Comparison of ENCODE assay signal across 8 mouse cellular contexts in the genomic region with DNA sequence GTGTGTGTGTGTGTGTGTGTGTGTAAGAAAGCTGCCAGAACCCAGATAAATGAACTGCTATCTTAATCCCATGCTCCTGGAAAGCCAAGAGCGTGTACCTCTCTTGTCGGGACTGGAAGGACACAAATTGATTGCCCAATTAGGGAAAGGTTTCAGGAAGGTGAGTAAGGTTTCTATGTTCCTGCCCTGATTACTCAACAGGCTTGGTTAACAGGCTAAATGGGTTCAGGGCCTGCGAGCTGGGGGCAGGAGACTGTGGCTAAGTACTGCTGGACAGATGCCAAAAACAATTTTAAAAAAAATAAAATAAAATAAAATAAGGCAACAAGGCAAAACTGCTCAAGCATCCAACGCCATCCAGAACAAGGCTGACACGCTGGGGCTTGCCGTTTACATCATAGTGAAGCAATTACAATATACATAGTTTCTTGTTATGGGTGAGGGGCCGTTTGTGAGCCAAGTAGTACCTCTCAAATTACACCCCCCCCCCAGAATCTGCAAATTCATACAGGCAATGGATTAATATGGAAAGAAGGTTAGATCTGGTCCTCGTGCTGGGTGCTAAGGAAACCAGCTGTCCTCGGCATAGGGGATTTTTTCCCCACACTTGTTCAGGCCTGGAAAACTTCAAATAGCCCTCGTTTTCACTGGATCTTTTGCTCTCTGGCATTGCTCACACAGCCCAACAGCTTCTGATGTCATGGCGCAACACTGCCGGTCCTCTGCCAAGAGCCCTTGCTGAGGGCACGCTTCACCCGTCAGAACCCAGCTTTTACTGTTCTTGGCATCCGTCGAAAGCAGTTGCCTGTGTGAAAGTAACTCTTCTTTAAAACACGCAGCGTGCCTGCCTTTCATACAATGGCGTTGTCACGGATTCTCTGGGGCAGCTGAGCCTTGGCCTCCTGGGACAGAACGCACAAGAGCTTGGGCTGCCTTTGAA.
DNase-seq lines count a peak whose midpoint lies in the region; ATAC-seq and TF ChIP-seq lines count a peak whose summit lies in the region.

No protein-coding gene starts in this region.

- no peaks in the 10 kb centered on the region for H3K9me3 ChIP-seq in kidney, embryonic 15.5 days (replicated peaks)
- no peaks in the 10 kb centered on the region for H3K9me3 ChIP-seq in limb, embryonic 14.5 days (ENCODE audit: control insufficient read depth, low read length)

- H3K27ac ChIP-seq in kidney, embryonic 15.5 days, result no peak overlapping the region
- peak overlapping the region; percentile 16 for H3K27ac ChIP-seq in limb, embryonic 14.5 days (replicated peaks; ENCODE audit: low read depth, low read length)

- peak; percentile 32 for DNase-seq in kidney, adult 11 months
- peak; percentile 96 for DNase-seq in brain, embryonic 14.5 days (ENCODE audit: low read depth)
- DNase-seq in gonadal fat pad, adult 2 months (ENCODE audit: low read depth), result peak; percentile 98
- DNase-seq in limb, embryonic 14.5 days (ENCODE audit: low spot score), result peak; percentile 80
- peak; percentile 79 to 84 for DNase-seq in right cerebral cortex, postnatal 10 days (ENCODE audit: low spot score in 2 of 2)

- no peak overlapping the region for H3K4me2 ChIP-seq in kidney, embryonic 15.5 days
- peak overlapping the region; percentile 15; the same call in 1 of the 2 replicates for H3K4me2 ChIP-seq in limb, embryonic 14.5 days (replicated peaks; ENCODE audit: low read depth, low read length, severe bottlenecking)

- no peaks in the 10 kb centered on the region for H3K36me3 ChIP-seq in kidney, embryonic 15.5 days
- no peaks in the 10 kb centered on the region for H3K36me3 ChIP-seq in limb, embryonic 14.5 days (ENCODE audit: control insufficient read depth, insufficient read depth, low read length)

- 0 out of 2 replicates have a peak, but pooled peaks cover 3% of the 10 kb centered on the region for H3K4me1 ChIP-seq in kidney, embryonic 15.5 days
- peaks cover 9% of the 10 kb centered on the region for H3K4me1 ChIP-seq in limb, embryonic 14.5 days (ENCODE audit: control insufficient read depth, insufficient read depth, low read length)

- TF ChIP-seq POLR2A in brain, embryonic 14.5 days (IDR thresholded peaks at IDR 0.05; ENCODE audit: borderline replicate concordance, extremely low read depth, insufficient read depth, insufficient read length, poor library complexity, severe bottlenecking), result no peak
- no peak for TF ChIP-seq POLR2A in limb, embryonic 14.5 days (IDR thresholded peaks at IDR 0.05; ENCODE audit: borderline replicate concordance, extremely low read depth, insufficient read depth, insufficient read length)

- no peak overlapping the region for H3K4me3 ChIP-seq in kidney, embryonic 15.5 days (replicated peaks)
- H3K4me3 ChIP-seq in limb, embryonic 14.5 days (replicated peaks; ENCODE audit: low read length), result no peak overlapping the region

- no peaks in the 10 kb centered on the region for H3K27me3 ChIP-seq in kidney, embryonic 15.5 days
- no peaks in the 10 kb centered on the region for H3K27me3 ChIP-seq in limb, embryonic 14.5 days (ENCODE audit: control insufficient read depth, insufficient read depth, low read length)

- WGBS in kidney, embryonic 15.5 days, result 69% methylated on average over 21 of the region's 21 CpGs
- 41% methylated on average over 21 of the region's 21 CpGs for WGBS in limb, embryonic 14.5 days

- no peak for ATAC-seq in kidney, embryonic 15.5 days (replicated peaks; ENCODE audit: low FRiP score)
- peak; percentile 71 for ATAC-seq in limb, embryonic 14.5 days (ENCODE audit: low FRiP score, low read depth)
- no peak for ATAC-seq in megakaryocyte, adult 5-6 weeks (ENCODE audit: poor library complexity, severe bottlenecking)
- ATAC-seq in CD4-positive, CD25-positive, alpha-beta regulatory T cell, adult 4 months, result no peak

- H3K9ac ChIP-seq in kidney, embryonic 15.5 days, result no peak overlapping the region
- no peak overlapping the region for H3K9ac ChIP-seq in limb, embryonic 14.5 days (ENCODE audit: low read depth, low read length, severe bottlenecking)

- TF ChIP-seq CTCF in brain, embryonic 14.5 days (IDR thresholded peaks at IDR 0.05; ENCODE audit: borderline replicate concordance, extremely low read depth, insufficient read depth, insufficient read length), result no peak

Comparison
In these comparisons a context has a peak if more than half of its experiments do, and no peak if none do; other contexts are left out.
1. DNase-seq: peak in every context shown above with its lines; median percentile 98 in gonadal fat pad, adult 2 months; 96 in brain, embryonic 14.5 days; 82 in right cerebral cortex, postnatal 10 days; 80 in limb, embryonic 14.5 days; 32 in kidney, adult 11 months.